Mouse (Mus musculus) kidney, embryonic 16.5 days (tissue): ENCODE data around the gene G3bp2. TPM values are rescaled to one million over a fixed set of nuclear protein-coding genes. Genes with fewer than 3 reads are reported as not detected.
A peak's percentile ranks its signal among the peaks of the same experiment; 100 is the strongest.
"Not testable (repeated sequence)": the region's sequence is repeated elsewhere in the genome, so short reads cannot be mapped to it uniquely, and the experiment has no call there.

ENCODE experiments used
- ATAC-seq: fragments of 200-750 bp; cut with Nextera tagmentation; 2 replicates; pipeline ENCODE4 v1.8.0; 2017; ENCODE audit warnings: moderate TSS enrichment; ENCODE audit not compliant: low FRiP score, low TSS enrichment
- H3K27ac ChIP-seq: fragments of 300-500 bp; sonication (generic); 2 replicates; pipeline ENCODE4 v1.5.1; 2014; ENCODE audit warnings: low read length
- H3K27me3 ChIP-seq: fragments of 300-500 bp; sonication (generic); 2 replicates; pipeline ENCODE4 v1.6.1; 2014; ENCODE audit warnings: low read length, control low read depth, mixed read lengths; ENCODE audit not compliant: insufficient read depth
- H3K36me3 ChIP-seq: fragments of 300-500 bp; sonication (generic); 2 replicates; pipeline ENCODE4 v1.6.1; 2014; ENCODE audit warnings: low read length, control low read depth, mixed read lengths; ENCODE audit not compliant: insufficient read depth
- H3K4me1 ChIP-seq: fragments of 300-500 bp; sonication (generic); 2 replicates; pipeline ENCODE4 v1.6.1; 2014; ENCODE audit warnings: low read length, control low read depth, mixed read lengths; ENCODE audit not compliant: insufficient read depth
- H3K4me2 ChIP-seq: fragments of 300-500 bp; sonication (generic); replicated peaks from 2 replicates; pipeline ENCODE4 v1.6.1; 2014; ENCODE audit warnings: low read depth, low read length
- H3K4me3 ChIP-seq: fragments of 300-500 bp; sonication (generic); 2 replicates; pipeline ENCODE4 v1.5.1; 2014; ENCODE audit warnings: mild to moderate bottlenecking, low read length
- H3K9ac ChIP-seq: fragments of 300-500 bp; sonication (generic); replicated peaks from 2 replicates; pipeline ENCODE4 v1.6.1; 2014; ENCODE audit warnings: low read length
- H3K9me3 ChIP-seq: fragments of 300-500 bp; sonication (generic); 2 replicates; pipeline ENCODE4 v1.6.1; 2016; ENCODE audit warnings: low read length, control low read depth
- WGBS: fragments of 180-500 bp; shearing (Covaris S2); extraction: QIAGEN DNeasy Blood & Tissue Kit; methylation state at CpG from one replicate; pipeline ENCODE4 v1.1.7; 2014; 5-methylcytosine and 5-hydroxymethylcytosine counted together
- polyA plus RNA-seq: library from polyadenylated mRNA; unstranded; fragments of >200 nt; fragmentation: Nextera tagmentation; extraction: Ambion mirVana; gene quantifications from 2 replicates; pipeline ENCODE4 v1.2.1, GENCODE M21; 2015

G3bp2 gene
- 155 and 169 TPM in 2 replicates for polyA plus RNA-seq

DNA sequence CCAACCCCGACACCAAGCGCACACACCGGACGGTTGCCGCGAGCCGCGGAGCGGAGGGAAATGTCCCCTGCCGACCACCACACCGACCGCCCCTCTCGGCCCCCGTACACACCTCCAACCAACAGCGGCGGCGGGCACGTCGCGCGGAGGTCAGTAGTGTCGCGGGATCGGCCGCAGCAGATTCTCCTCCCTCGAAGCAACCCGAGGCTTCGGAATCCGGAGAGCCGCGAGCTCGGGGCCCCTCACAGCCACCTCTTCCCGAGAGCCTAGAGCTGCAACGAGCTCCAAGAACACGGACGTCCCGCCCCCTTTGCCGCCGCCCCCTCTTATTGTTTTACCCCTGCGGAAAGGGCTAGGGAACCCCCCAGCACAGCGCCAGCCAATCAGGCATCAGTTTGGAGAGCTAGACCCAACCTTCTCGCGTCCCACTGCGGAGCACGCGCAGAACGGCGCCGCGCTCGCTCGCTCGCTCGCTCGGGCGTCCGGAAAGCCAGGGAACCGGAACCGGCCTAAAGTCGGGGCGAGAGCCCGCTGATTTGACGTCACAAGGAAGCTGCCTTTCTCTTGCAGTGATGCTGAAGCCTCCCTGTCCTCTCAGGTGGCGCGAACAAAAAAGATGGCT lies at the start of gene G3bp2:
Gene G3bp2, minus strand, starts transcription at position 303 of the 622 bp plus-strand sequence.
- Histone ChIP-seq H3K4me1 (peaks cover 30% of the 10 kb centered on the region), H3K4me2 (peak within 1 kb of the TSS; percentile 74), H3K27me3 (no peaks in the 10 kb centered on the region), H3K9me3 (no peaks in the 10 kb centered on the region), H3K36me3 (no peaks in the 10 kb centered on the region), H3K9ac (peak within 1 kb of the TSS; percentile 94), H3K27ac (peak within 1 kb of the TSS; percentile 99), H3K4me3 (peak within 1 kb of the TSS; percentile 97)
- WGBS = under 1% methylated on average over 61 of the region's 65 CpGs
- peak; percentile 98 for ATAC-seq

GRCm38 (mm10) chr5:92133006-92133405 lies 49.5 kb upstream of the G3bp2 start:
- not testable (repeated sequence) for H3K4me1 ChIP-seq
- WGBS = 76% methylated on average over 4 of the region's 4 CpGs

GRCm38 (mm10) chr5:92132127-92132526 lies 48.6 kb upstream of the G3bp2 start:
- no peak overlapping the region for H3K4me2 ChIP-seq
- H3K4me1 ChIP-seq = peaks cover 7% of the 10 kb centered on the region
- no peak overlapping the region for H3K4me3 ChIP-seq
- H3K36me3 ChIP-seq = no peaks in the 10 kb centered on the region
- WGBS = 93% methylated on average over 4 of the region's 4 CpGs
- no peak overlapping the region for H3K9ac ChIP-seq
- no peaks in the 10 kb centered on the region for H3K9me3 ChIP-seq
- no peaks in the 10 kb centered on the region for H3K27me3 ChIP-seq
- no peak for ATAC-seq
- H3K27ac ChIP-seq = no peak overlapping the region

More at GRCm38 (mm10) chr5:92133006-92133405, 49.5 kb upstream of the G3bp2 start:
- not testable (repeated sequence) for H3K27me3 ChIP-seq, H3K36me3 ChIP-seq, H3K9me3 ChIP-seq, H3K4me3 ChIP-seq, H3K4me2 ChIP-seq, H3K9ac ChIP-seq, ATAC-seq, H3K27ac ChIP-seq

DNA sequence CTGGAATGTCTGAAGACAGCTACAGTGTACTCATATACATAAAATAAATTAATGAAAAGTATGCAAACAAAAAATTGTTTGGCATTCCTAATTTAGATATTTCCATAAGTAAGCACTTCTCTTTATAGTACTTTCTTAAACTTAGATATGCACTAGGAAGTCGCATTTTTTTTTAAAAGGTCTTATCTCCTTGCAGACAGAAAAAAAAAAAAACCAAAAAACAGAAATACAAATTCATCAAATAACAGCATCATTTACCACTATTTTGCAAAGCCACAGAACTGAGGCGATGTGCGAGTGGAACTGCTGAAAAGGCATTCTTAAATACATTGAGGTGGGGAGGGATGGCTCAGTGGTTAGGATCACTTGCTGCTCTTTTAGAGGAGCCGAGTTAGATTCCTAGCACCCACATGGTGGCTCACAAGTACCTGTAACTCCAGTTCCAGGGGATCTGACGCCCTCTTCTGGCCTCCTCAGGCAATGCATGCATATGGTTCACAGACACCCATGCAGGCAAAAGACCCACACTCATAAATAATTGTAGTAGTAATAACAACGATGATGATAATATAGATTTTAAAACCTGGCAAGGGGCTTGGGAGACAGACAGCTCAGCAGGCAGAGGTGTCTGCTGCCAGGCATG lies 46.6 kb upstream of the G3bp2 start:
- Histone ChIP-seq H3K4me2 (no peak overlapping the region), H3K4me1 (no peaks in the 10 kb centered on the region), H3K27ac (no peak overlapping the region), H3K27me3 (no peaks in the 10 kb centered on the region), H3K9me3 (no peaks in the 10 kb centered on the region), H3K4me3 (no peak overlapping the region), H3K9ac (no peak overlapping the region), H3K36me3 (no peaks in the 10 kb centered on the region)
- WGBS = 89% methylated on average over 6 of the region's 6 CpGs
- ATAC-seq = no peak

- H3K4me2 ChIP-seq = no peak overlapping the region
- no peak overlapping the region for H3K4me3 ChIP-seq
- ATAC-seq = no peak
- H3K27ac ChIP-seq = no peak overlapping the region
- no peak overlapping the region for H3K9ac ChIP-seq
- H3K36me3 ChIP-seq = no peaks in the 10 kb centered on the region
- H3K9me3 ChIP-seq = no peaks in the 10 kb centered on the region
- H3K4me1 ChIP-seq = no peaks in the 10 kb centered on the region
- no peaks in the 10 kb centered on the region for H3K27me3 ChIP-seq
- WGBS = 71% methylated on average over 1 of the region's 1 CpGs
Measured at GRCm38 (mm10) chr5:92129321-92129768, 45.8 kb upstream of the G3bp2 start.

DNA sequence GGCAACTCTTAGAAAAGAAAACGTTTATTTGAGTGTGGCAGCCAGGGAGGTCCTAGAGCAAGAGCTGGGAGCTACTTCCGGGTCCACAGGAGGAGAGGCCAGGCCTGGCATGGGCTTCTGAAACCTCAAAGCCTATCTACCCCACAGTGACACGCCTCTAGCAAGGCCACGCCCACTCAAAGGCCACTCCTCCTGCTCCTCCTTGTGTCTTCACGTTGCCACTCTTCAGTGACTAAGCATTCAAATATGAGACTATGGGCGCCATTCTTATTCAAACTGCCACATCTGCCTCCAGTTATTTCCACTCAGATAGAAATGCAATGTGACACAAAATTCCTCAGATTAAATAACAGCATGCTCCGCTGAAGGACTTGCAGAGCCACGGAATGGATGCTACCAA lies 45.1 kb upstream of the G3bp2 start:
- H3K4me2 ChIP-seq = no peak overlapping the region
- WGBS = 19% methylated on average over 8 of the region's 8 CpGs
- H3K36me3 ChIP-seq = no peaks in the 10 kb centered on the region
- no peak overlapping the region for H3K27ac ChIP-seq
- no peaks in the 10 kb centered on the region for H3K4me1 ChIP-seq
- H3K27me3 ChIP-seq = no peaks in the 10 kb centered on the region
- no peaks in the 10 kb centered on the region for H3K9me3 ChIP-seq
- H3K9ac ChIP-seq = no peak overlapping the region
- H3K4me3 ChIP-seq = no peak overlapping the region
- ATAC-seq = peak; percentile 72

DNA sequence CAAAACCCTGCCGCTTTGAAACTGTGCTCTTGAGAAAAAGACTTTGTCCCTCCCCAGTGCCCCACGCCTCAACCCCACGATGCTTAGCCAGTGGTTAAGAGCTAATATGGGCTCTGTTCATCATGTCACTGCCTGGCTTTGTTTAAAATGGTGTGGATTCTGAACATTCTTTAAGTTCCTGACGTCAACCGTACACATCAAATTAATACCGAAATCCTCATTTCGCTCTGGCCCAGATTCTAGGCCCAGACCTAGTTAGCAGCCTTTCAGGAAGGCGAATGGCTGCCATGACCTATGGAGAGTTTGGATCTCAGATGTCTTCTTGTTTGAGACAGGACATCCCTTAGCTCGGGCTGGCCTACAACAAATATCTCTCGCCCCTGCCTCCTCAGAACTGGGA lies 44.2 kb upstream of the G3bp2 start:
- ATAC-seq = no peak

GRCm38 (mm10) chr5:92127141-92127625 lies 43.7 kb upstream of the G3bp2 start:
- no peaks in the 10 kb centered on the region for H3K4me1 ChIP-seq
- H3K4me2 ChIP-seq = no peak overlapping the region
- peak; percentile 23; the same call in 1 of the 2 replicates for ATAC-seq
- H3K27ac ChIP-seq = no peak overlapping the region
- H3K4me3 ChIP-seq = no peak overlapping the region
- no peaks in the 10 kb centered on the region for H3K27me3 ChIP-seq
- H3K9me3 ChIP-seq = no peaks in the 10 kb centered on the region
- WGBS = 56% methylated on average over 9 of the region's 9 CpGs
- no peak overlapping the region for H3K9ac ChIP-seq
- no peaks in the 10 kb centered on the region for H3K36me3 ChIP-seq

More for the DNA sequence above, 44.2 kb upstream of the G3bp2 start:
- Histone ChIP-seq H3K4me2 (no peak overlapping the region), H3K9me3 (no peaks in the 10 kb centered on the region), H3K27me3 (no peaks in the 10 kb centered on the region), H3K9ac (no peak overlapping the region), H3K27ac (no peak overlapping the region), H3K4me3 (no peak overlapping the region), H3K4me1 (no peaks in the 10 kb centered on the region), H3K36me3 (no peaks in the 10 kb centered on the region)
- WGBS = 89% methylated on average over 10 of the region's 10 CpGs

DNA sequence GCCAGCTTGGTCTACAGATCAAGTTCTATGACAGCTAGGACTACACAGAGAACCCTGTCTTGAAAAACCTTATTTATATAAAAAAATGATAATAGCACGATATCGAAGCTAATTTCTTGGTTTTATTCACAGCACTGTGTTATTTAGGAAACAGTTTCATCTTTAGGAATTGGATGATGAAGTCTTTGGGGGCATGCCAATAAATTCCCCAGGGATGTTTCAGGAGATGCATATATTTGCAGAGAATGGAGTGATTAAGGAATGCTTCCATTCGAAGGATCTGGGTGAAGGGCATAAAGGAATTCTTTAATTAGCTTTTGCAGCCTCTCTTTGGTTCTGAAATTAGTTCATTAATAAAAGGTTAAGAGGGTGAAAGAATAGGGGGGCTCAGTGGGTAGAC lies 41.9 kb upstream of the G3bp2 start:
- no peak overlapping the region for H3K4me3 ChIP-seq
- H3K4me2 ChIP-seq = no peak overlapping the region
- 89% methylated on average over 3 of the region's 3 CpGs for WGBS
- no peaks in the 10 kb centered on the region for H3K36me3 ChIP-seq
- H3K27me3 ChIP-seq = no peaks in the 10 kb centered on the region
- no peak overlapping the region for H3K27ac ChIP-seq
- H3K9ac ChIP-seq = no peak overlapping the region
- H3K4me1 ChIP-seq = no peaks in the 10 kb centered on the region
- no peak for ATAC-seq
- no peaks in the 10 kb centered on the region for H3K9me3 ChIP-seq

GRCm38 (mm10) chr5:92121636-92122035 lies 38.1 kb upstream of the G3bp2 start:
- Histone ChIP-seq H3K27me3 (no peaks in the 10 kb centered on the region), H3K4me2 (no peak overlapping the region), H3K9me3 (no peaks in the 10 kb centered on the region), H3K9ac (no peak overlapping the region), H3K36me3 (no peaks in the 10 kb centered on the region), H3K4me3 (no peak overlapping the region), H3K4me1 (no peaks in the 10 kb centered on the region), H3K27ac (no peak overlapping the region)
- 76% methylated on average over 4 of the region's 4 CpGs for WGBS
- no peak for ATAC-seq
